Mouse (Mus musculus) ES-Bruce4 (cell line): ENCODE results near the gene Ankrd33.

ENCODE experiments used
- CTCF ChIP-seq: IDR thresholded peaks from one replicate; pipeline ENCODE4 v1.8.1; 2011; ENCODE audit warnings: low read depth, low read length
- EP300 ChIP-seq: IDR thresholded peaks from 2 replicates; pipeline ENCODE4 v1.6.1; 2011; ENCODE audit warnings: low read depth, low read length; ENCODE audit not compliant: insufficient read depth

- TF ChIP-seq CTCF (no peak), EP300 (no peak)
Measured at GRCm38 (mm10) chr15:101142672-101143071, 27.1 kb downstream of the Ankrd33 start.
